Mouse (Mus musculus) stomach, embryonic 14.5 days (tissue): ENCODE measurements at regions not wholly inside any gene's neighbourhood (a gene's known extent, or its start where the extent isn't known, plus 50 kb on each side); places are given as distances from the start of the nearest gene placed in this dataset.
A peak's percentile ranks its signal among the peaks of the same experiment; 100 is the strongest.

ENCODE experiments used
- ATAC-seq: fragments of 200-750 bp; cut with Nextera tagmentation; 2 replicates; pipeline ENCODE4 v1.8.0; 2017; ENCODE audit warnings: low read depth, moderate TSS enrichment; ENCODE audit not compliant: insufficient number of reproducible peaks, insufficient read depth, low FRiP score
- H3K27ac ChIP-seq: fragments of 300-500 bp; sonication (generic); 2 replicates; pipeline ENCODE4 v1.5.1; 2014; ENCODE audit warnings: mild to moderate bottlenecking, low read length, moderate library complexity, mixed read lengths
- H3K27me3 ChIP-seq: fragments of 300-500 bp; sonication (generic); 2 replicates; pipeline ENCODE4 v1.6.1; 2014; ENCODE audit warnings: low read length, control low read depth, mixed read lengths; ENCODE audit not compliant: control insufficient read depth, insufficient read depth
- H3K36me3 ChIP-seq: fragments of 300-500 bp; sonication (generic); 2 replicates; pipeline ENCODE4 v1.6.1; 2014; ENCODE audit warnings: mild to moderate bottlenecking, control low read depth, low read length, moderate library complexity, mixed read lengths; ENCODE audit not compliant: control insufficient read depth, insufficient read depth
- H3K4me1 ChIP-seq: fragments of 300-500 bp; sonication (generic); 2 replicates; pipeline ENCODE4 v1.6.1; 2014; ENCODE audit warnings: low read length, control low read depth, mixed read lengths; ENCODE audit not compliant: control insufficient read depth, insufficient read depth
- H3K4me2 ChIP-seq: fragments of 300-500 bp; sonication (generic); replicated peaks from 2 replicates; pipeline ENCODE4 v1.6.1; 2014; ENCODE audit warnings: low read depth, low read length, control low read depth
- H3K4me3 ChIP-seq: fragments of 300-500 bp; sonication (generic); 2 replicates; pipeline ENCODE4 v1.5.1; 2014; ENCODE audit warnings: low read depth, low read length, control low read depth
- H3K9ac ChIP-seq: fragments of 300-500 bp; sonication (generic); replicated peaks from 2 replicates; pipeline ENCODE4 v1.6.1; 2014; ENCODE audit warnings: low read depth, mild to moderate bottlenecking, control low read depth, low read length, moderate library complexity, mixed read lengths
- H3K9me3 ChIP-seq: fragments of 300-500 bp; sonication (generic); 2 replicates; pipeline ENCODE4 v1.6.1; 2016; ENCODE audit warnings: low read depth, low read length, control low read depth; ENCODE audit not compliant: control insufficient read depth
- WGBS: fragments of 180-500 bp; shearing (Covaris S2); extraction: QIAGEN DNeasy Blood & Tissue Kit; methylation state at CpG from one replicate; pipeline ENCODE4 v1.1.7; 2014; 5-methylcytosine and 5-hydroxymethylcytosine counted together

- no peaks in the 10 kb centered on the region for H3K27me3 ChIP-seq
- WGBS, result 53% methylated on average over 8 of the region's 8 CpGs
- no peak for ATAC-seq
- H3K4me2 ChIP-seq, result no peak overlapping the region
- no peak overlapping the region for H3K27ac ChIP-seq
- H3K36me3 ChIP-seq, result no peaks in the 10 kb centered on the region
- no peak overlapping the region for H3K9ac ChIP-seq
- no peaks in the 10 kb centered on the region for H3K9me3 ChIP-seq
- no peaks in the 10 kb centered on the region for H3K4me1 ChIP-seq
- H3K4me3 ChIP-seq, result no peak overlapping the region
These were observed 107.4 kb upstream of the Zfp507 start for GRCm38 (mm10) chr7:35910109-35910706.

DNA sequence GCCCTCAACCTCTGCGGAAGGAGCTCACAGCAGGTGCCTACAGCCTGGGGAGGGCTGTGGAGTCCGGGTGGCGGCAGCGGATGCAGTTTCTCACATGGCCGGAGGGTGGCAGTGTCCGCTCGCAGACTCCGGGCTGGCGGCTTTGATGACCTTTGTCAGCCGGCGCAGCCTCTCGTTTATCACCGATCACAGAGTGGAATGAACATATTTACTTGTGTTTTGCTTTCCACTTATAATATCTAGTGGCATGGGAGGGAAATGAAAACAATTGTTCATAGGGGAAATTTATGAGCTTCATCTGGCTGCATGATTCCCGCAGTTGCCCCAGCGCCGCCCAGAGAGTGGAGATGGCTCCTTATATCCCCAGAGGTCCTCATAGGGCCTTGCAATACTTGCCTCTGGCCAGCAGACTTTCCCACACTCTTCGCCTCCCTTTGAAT, 99.2 kb upstream of the Zfp507 start:
- Histone ChIP-seq H3K27ac (no peak overlapping the region), H3K9me3 (no peaks in the 10 kb centered on the region), H3K4me3 (no peak overlapping the region), H3K27me3 (no peaks in the 10 kb centered on the region), H3K4me1 (no peaks in the 10 kb centered on the region), H3K4me2 (peak overlapping the region; percentile 29; the same call in 1 of the 2 replicates), H3K36me3 (no peaks in the 10 kb centered on the region), H3K9ac (no peak overlapping the region)
- no peak for ATAC-seq
- 8% methylated on average over 17 of the region's 17 CpGs for WGBS

- Histone ChIP-seq H3K4me1 (no peaks in the 10 kb centered on the region), H3K4me3 (no peak overlapping the region), H3K27ac (no peak overlapping the region), H3K27me3 (no peaks in the 10 kb centered on the region), H3K9ac (no peak overlapping the region), H3K9me3 (no peaks in the 10 kb centered on the region), H3K36me3 (no peaks in the 10 kb centered on the region), H3K4me2 (no peak overlapping the region)
- no peak for ATAC-seq
- 84% methylated on average over 6 of the region's 6 CpGs for WGBS
These were observed 96.1 kb upstream of the Zfp507 start for GRCm38 (mm10) chr7:35898701-35899445.

DNA sequence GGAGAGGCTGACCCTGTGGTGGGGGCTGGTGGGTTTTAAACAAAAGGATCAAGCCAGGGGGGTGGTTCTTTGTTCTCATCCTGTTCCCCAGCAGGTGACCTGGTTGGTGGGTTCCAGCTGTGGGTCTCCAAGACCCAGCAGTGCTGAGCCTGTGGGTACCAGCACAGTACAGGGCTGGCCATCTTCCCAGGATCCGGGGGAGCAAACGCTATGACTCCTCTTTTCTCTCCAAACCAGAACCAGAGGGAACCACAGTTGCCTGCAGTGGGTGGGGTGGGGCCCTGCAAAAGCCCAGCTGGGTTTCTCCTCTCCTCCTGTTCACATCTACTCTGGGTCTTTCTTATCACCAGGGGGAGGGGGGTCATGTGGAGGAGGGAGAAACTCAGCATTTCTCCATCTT, 90.5 kb upstream of the Zfp507 start:
- no peaks in the 10 kb centered on the region for H3K4me1 ChIP-seq
- no peak for ATAC-seq
- WGBS, result 44% methylated on average over 2 of the region's 2 CpGs
- no peak overlapping the region for H3K4me3 ChIP-seq
- no peak overlapping the region for H3K4me2 ChIP-seq
- H3K9me3 ChIP-seq, result no peaks in the 10 kb centered on the region
- H3K27ac ChIP-seq, result no peak overlapping the region
- H3K9ac ChIP-seq, result no peak overlapping the region
- no peaks in the 10 kb centered on the region for H3K36me3 ChIP-seq
- H3K27me3 ChIP-seq, result no peaks in the 10 kb centered on the region

GRCm38 (mm10) chr7:35886051-35886450, 83.2 kb upstream of the Zfp507 start:
- Histone ChIP-seq H3K4me1 (0 out of 2 replicates have a peak, but pooled peaks cover 2% of the 10 kb centered on the region), H3K9ac (no peak overlapping the region), H3K4me3 (no peak overlapping the region), H3K4me2 (no peak overlapping the region), H3K27ac (no peak overlapping the region), H3K27me3 (no peaks in the 10 kb centered on the region), H3K36me3 (no peaks in the 10 kb centered on the region), H3K9me3 (no peaks in the 10 kb centered on the region)
- ATAC-seq, result no peak
- WGBS, result 75% methylated on average over 11 of the region's 11 CpGs

DNA sequence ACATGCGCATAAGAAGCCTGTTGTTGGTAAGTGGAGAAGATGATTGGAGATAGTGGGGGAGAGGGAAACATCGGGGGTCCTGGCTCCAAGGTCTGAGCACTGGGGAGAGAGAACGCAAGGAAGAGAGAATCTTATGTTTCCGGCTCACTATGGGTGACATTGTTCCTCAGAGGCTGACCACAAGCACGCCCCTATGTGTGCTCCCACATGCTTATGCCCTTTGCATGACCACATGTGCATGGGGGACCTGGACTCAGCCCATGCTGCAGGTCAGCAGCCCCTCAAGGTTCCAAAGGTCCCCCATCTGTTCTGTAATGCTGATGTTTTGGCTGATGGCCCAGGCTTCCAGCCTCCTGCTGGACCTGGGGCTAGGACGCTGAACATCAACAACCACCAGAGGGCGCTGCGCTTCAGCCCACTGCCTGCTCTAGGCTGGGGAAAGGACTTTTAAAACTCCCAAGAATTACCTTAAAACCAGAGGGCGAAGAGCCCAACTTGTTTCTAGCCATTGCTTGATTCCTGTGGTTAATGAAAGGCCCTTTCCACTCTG, 77.0 kb upstream of the Zfp507 start:
- H3K4me1 ChIP-seq, result no peaks in the 10 kb centered on the region; the same call in 1 of the 2 replicates
- no peak overlapping the region for H3K4me3 ChIP-seq
- ATAC-seq, result peak; percentile 82
- H3K9ac ChIP-seq, result no peak overlapping the region
- H3K27ac ChIP-seq, result no peak overlapping the region
- no peaks in the 10 kb centered on the region for H3K27me3 ChIP-seq
- H3K4me2 ChIP-seq, result no peak overlapping the region
- WGBS, result 52% methylated on average over 9 of the region's 9 CpGs
- no peaks in the 10 kb centered on the region for H3K9me3 ChIP-seq
- no peaks in the 10 kb centered on the region for H3K36me3 ChIP-seq

GRCm38 (mm10) chr7:35878164-35878563, 75.4 kb upstream of the Zfp507 start:
- WGBS, result 73% methylated on average over 7 of the region's 7 CpGs
- Histone ChIP-seq H3K4me2 (no peak overlapping the region), H3K4me3 (no peak overlapping the region), H3K27me3 (no peaks in the 10 kb centered on the region), H3K4me1 (no peaks in the 10 kb centered on the region; the same call in 1 of the 2 replicates), H3K36me3 (no peaks in the 10 kb centered on the region), H3K9me3 (no peaks in the 10 kb centered on the region), H3K9ac (no peak overlapping the region), H3K27ac (no peak overlapping the region)
- no peak for ATAC-seq

GRCm38 (mm10) chr7:35861049-35861448, 58.2 kb upstream of the Zfp507 start:
- 63% methylated on average over 10 of the region's 10 CpGs for WGBS
- no peaks in the 10 kb centered on the region for H3K4me1 ChIP-seq
- no peak overlapping the region for H3K27ac ChIP-seq
- no peak overlapping the region for H3K4me2 ChIP-seq
- ATAC-seq, result no peak
- H3K4me3 ChIP-seq, result no peak overlapping the region
- H3K36me3 ChIP-seq, result no peaks in the 10 kb centered on the region
- H3K9me3 ChIP-seq, result no peaks in the 10 kb centered on the region
- H3K27me3 ChIP-seq, result no peaks in the 10 kb centered on the region
- H3K9ac ChIP-seq, result no peak overlapping the region
